Comparison of ENCODE assay signal across 9 mouse cellular contexts in genomic region chr5:53947549-53948183, GRCm38 (mm10). TPM values are rescaled to one million over a fixed set of nuclear protein-coding genes. Genes with fewer than 3 reads are reported as not detected.
A peak's percentile ranks its signal among the peaks of the same experiment; 100 is the strongest.
DNase-seq lines count a peak whose midpoint lies in the region; ATAC-seq and TF ChIP-seq lines count a peak whose summit lies in the region.
"Had no signal": no experiment of that assay in that cellular context is flagged by ENCODE, and none has a peak within 500 bp of the region (broad histone marks: within the 10 kb centered on the region; RNA-seq: fewer than 3 reads in every experiment).

No protein-coding gene starts in this region.

- no peak for ATAC-seq in activated CD4-positive, CD25-positive, alpha-beta regulatory T cell, adult 4 months
- ATAC-seq: Patski had no signal

- no peaks in the 10 kb centered on the region for H3K27me3 ChIP-seq in heart, adult 2 months (ENCODE audit: control insufficient read depth, insufficient read depth, low read length)
- H3K27me3 ChIP-seq: Patski had no signal

- H3K79me2 ChIP-seq in heart, adult 2 months (replicated peaks; ENCODE audit: control insufficient read depth, insufficient read depth, low read length), result no peaks in the 10 kb centered on the region

- TF ChIP-seq CTCF in heart, adult 2 months (IDR thresholded peaks at IDR 0.05), result no peak

- no peak overlapping the region for H3K9ac ChIP-seq in heart, adult 2 months (ENCODE audit: low read depth, low read length)

- 31% methylated on average over 9 of the region's 9 CpGs for WGBS in heart, adult 2 months

- peak overlapping the region; percentile 89 for H3K27ac ChIP-seq in heart, adult 2 months

- intact Hi-C loops in heart, adult 2 months (cut with DNase I), result loop anchor here (2.0 kb wide), 3 partner anchors 15 to 75 kb away; no protein-coding TSS in a partner anchor
- intact Hi-C loops in heart, postnatal 10 days (cut with DNase I), result loop anchor here (1.0 to 2.0 kb wide), 2 partner anchors 13 to 75 kb away; no protein-coding TSS in a partner anchor
- intact Hi-C loops in left cerebral cortex, postnatal 14 days (cut with DNase I), result no loop called here

- peaks cover 2% of the 10 kb centered on the region; the same call in 1 of the 2 replicates for H3K36me3 ChIP-seq in heart, adult 2 months (ENCODE audit: control insufficient read depth, insufficient read depth, low read length)

- no peak overlapping the region for H3K4me3 ChIP-seq in heart, adult 2 months

- H3K4me1 ChIP-seq in heart, adult 2 months (ENCODE audit: control insufficient read depth, insufficient read depth, low read length), result peaks cover 19% of the 10 kb centered on the region

- peak in 1 of 2 experiments; percentile 30 for DNase-seq in heart, adult 2 months
- no peak for DNase-seq in heart, postnatal 10 days
- peak; percentile 36 for DNase-seq in retina, postnatal 1 day
- DNase-seq in retina, embryonic 14.5 days (ENCODE audit: low spot score), result no peak
- DNase-seq in left cerebral cortex, postnatal 14 days (ENCODE audit: low spot score in 2 of 2), result peak; percentile 68 to 74
- no peak for DNase-seq in layer of hippocampus, adult 9-11 months
- DNase-seq in thymus, adult 18-20 months, result no peak

- no peak for TF ChIP-seq EP300 in heart, adult 2 months (IDR thresholded peaks at IDR 0.05; ENCODE audit: insufficient read depth, low read depth, low read length)

- TF ChIP-seq POLR2A in heart, adult 2 months (IDR thresholded peaks at IDR 0.05; ENCODE audit: insufficient read depth, low read depth, low read length), result no peak

RNA-seq across cellular contexts. Expression of gene Stim2, which starts 50.6 kb away (rescaled TPM):
- total RNA-seq in heart, adult 2 months (2021), result 10 to 100 TPM; 16.5 to 17.2 TPM
- polyA plus RNA-seq in heart, adult 2 months (2012; rRNA removed), result 8.2 and 11.5 TPM in 2 replicates
- 10 to 100 TPM; 24.8 to 27.2 TPM for total RNA-seq in heart, postnatal 10 days (2021)
- total RNA-seq in left cerebral cortex, postnatal 14 days (2021), result 10 to 100 TPM; 54.4 to 58.9 TPM
- polyA plus RNA-seq in activated CD4-positive, CD25-positive, alpha-beta regulatory T cell, adult 4 months (2017; shearing (Covaris generic)), result 10 to 100 TPM; 19.4 to 19.7 TPM

Comparison
In these comparisons a context has a peak if more than half of its experiments do, and no peak if none do; other contexts are left out.
1. DNase-seq: peak in retina, postnatal 1 day (single experiment) and left cerebral cortex, postnatal 14 days (2 of 2); none in heart, postnatal 10 days (0 of 2), retina, embryonic 14.5 days (single experiment), layer of hippocampus, adult 9-11 months (single experiment) and thymus, adult 18-20 months (0 of 2).